Mouse (Mus musculus): ENCODE measurements around the gene 2610028H24Rik. TPM values are rescaled to one million over a fixed set of nuclear protein-coding genes. Genes with fewer than 3 reads are reported as not detected.
A peak's percentile ranks its signal among the peaks of the same experiment; 100 is the strongest.

The 2610028H24Rik gene
- polyA plus RNA-seq, 1 experiment from 2014 or later = not detected

DNA sequence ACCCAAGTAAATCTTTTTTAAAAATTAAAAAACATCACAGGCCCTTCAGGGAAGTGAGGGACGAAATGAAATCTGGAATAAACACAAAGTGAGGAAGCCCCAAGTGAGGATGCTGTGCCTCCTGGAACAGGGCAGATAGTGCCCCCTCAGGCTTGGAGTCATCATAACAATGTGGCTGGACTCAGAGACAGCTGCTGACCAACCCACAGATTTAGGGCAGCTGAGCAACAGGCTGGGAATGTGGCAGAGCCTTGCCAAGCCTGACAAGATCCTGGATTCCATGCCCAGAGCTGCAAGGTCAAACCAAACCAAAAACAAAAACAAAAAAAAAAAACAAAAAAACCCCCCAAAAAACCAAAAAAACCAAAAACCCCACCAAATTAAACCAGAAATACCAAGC is 12.4 kb downstream of the 2610028H24Rik start:
- no peaks in the 10 kb centered on the region for H3K27me3 ChIP-seq
- no peaks in the 10 kb centered on the region; the same call in 1 of the 2 replicates for H3K9me3 ChIP-seq
- H3K4me2 ChIP-seq (replicated peaks) = no peak overlapping the region
- no peak overlapping the region for H3K4me3 ChIP-seq
- H3K4me1 ChIP-seq = no peaks in the 10 kb centered on the region
- no peak overlapping the region for H3K9ac ChIP-seq (replicated peaks)
- ATAC-seq (ENCODE audit: low FRiP score, low read depth) = no peak
- WGBS = 91% methylated on average over 1 of the region's 1 CpGs
- H3K27ac ChIP-seq (replicated peaks) = no peak overlapping the region
- H3K36me3 ChIP-seq = peaks cover 21% of the 10 kb centered on the region; the same call in 1 of the 2 replicates

DNA sequence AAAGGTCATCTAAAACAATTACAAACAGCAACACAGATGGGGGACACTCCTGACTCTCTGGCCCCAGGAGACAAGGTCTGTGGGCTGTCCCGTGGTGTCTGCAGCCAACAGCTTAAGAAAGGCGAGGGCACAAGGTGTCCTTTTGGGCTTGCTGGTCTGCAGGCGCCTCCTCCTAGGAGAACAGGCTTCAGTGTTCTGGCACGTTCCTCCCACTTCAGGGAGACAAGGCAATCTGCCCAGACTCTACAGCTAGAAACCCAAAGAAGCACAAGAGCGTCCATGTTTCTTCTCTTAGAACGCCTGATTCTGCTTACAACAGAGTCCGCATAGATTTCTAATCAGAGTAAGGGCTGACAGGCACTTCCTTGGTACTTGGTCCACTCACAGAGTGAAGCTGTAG is 13.4 kb downstream of the 2610028H24Rik start:
- no peak overlapping the region for H3K4me3 ChIP-seq
- no peak overlapping the region for H3K27ac ChIP-seq (replicated peaks)
- no peaks in the 10 kb centered on the region; the same call in 1 of the 2 replicates for H3K9me3 ChIP-seq
- H3K4me2 ChIP-seq (replicated peaks) = no peak overlapping the region
- no peak for ATAC-seq (ENCODE audit: low FRiP score, low read depth)
- no peaks in the 10 kb centered on the region for H3K4me1 ChIP-seq
- H3K9ac ChIP-seq (replicated peaks) = no peak overlapping the region
- WGBS = 88% methylated on average over 7 of the region's 7 CpGs
- H3K27me3 ChIP-seq = no peaks in the 10 kb centered on the region
- peaks cover 21% of the 10 kb centered on the region; the same call in 1 of the 2 replicates for H3K36me3 ChIP-seq

DNA sequence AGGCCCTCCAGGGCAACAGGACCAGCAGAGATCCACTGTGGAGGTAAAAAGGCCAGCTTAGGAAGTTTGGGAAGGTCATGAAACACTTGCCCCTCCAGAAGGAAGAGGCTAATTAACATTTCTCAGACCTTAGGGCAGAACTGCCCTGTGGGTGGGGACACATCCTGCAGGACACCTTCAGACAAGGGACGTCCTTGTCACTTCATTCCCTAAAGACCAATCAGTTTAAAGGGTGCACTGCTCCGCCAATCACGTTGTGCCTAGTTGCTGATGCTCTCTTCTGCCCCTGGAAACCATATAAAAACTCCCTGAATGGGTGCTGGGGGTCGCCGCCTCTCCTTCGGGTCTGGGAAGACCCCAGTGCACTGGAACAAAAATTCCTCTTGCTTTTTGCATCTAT is 13.8 kb downstream of the 2610028H24Rik start:
- Histone ChIP-seq H3K4me2 (replicated peaks) (no peak overlapping the region), H3K36me3 (peaks cover 21% of the 10 kb centered on the region; the same call in 1 of the 2 replicates), H3K9ac (replicated peaks) (no peak overlapping the region), H3K9me3 (no peaks in the 10 kb centered on the region; the same call in 1 of the 2 replicates), H3K27ac (replicated peaks) (no peak overlapping the region), H3K4me1 (no peaks in the 10 kb centered on the region), H3K4me3 (no peak overlapping the region), H3K27me3 (no peaks in the 10 kb centered on the region)
- WGBS = 89% methylated on average over 6 of the region's 6 CpGs
- no peak for ATAC-seq (ENCODE audit: low FRiP score, low read depth)

- peaks cover 40% of the 10 kb centered on the region for H3K36me3 ChIP-seq
- H3K9me3 ChIP-seq = no peaks in the 10 kb centered on the region
- H3K9ac ChIP-seq (replicated peaks) = peak within 1 kb of the TSS; percentile 71
- peak within 1 kb of the TSS; percentile 57 for H3K4me3 ChIP-seq
- no peaks in the 10 kb centered on the region for H3K27me3 ChIP-seq
- H3K4me2 ChIP-seq (replicated peaks) = peak within 1 kb of the TSS; percentile 55
- H3K4me1 ChIP-seq = peaks cover 10% of the 10 kb centered on the region
- H3K27ac ChIP-seq (replicated peaks) = peak within 1 kb of the TSS; percentile 87
- 2% methylated on average over 55 of the region's 55 CpGs for WGBS
- peak; percentile 98 for ATAC-seq (ENCODE audit: low FRiP score, low read depth)
Observed at GRCm38 (mm10) chr10:76468203-76469162, 19.6 kb downstream of the 2610028H24Rik start, which contains the start of the genes Mcm3ap and Ybey. Gene Mcm3ap (plus strand): TSS chr10:76468927. Gene Ybey (minus strand): TSS chr10:76469114.

DNA sequence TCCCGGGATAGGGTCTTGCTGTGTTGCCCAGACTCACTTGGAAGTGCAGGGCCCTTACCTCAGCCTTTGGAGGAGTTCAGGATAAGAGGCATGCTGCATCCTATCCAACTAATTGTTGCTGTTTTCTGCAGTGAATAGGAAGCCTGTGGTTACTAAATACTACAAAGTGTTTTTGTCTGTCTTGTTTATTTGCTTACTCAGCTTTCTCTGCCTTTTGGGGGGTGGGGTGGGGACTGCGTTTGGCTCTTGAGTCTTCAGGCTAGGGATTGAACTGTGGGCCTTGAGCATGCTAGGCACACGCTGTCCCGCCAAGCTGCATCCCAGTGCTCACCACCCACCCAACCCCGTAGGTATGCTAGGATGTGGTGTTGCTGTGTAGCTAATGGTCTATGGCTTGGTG is 24.9 kb downstream of the 2610028H24Rik start:
- H3K36me3 ChIP-seq = peaks cover 76% of the 10 kb centered on the region
- H3K9me3 ChIP-seq = no peaks in the 10 kb centered on the region
- no peak overlapping the region for H3K4me2 ChIP-seq (replicated peaks)
- no peak overlapping the region; the same call in 1 of the 2 replicates for H3K9ac ChIP-seq (replicated peaks)
- 91% methylated on average over 5 of the region's 5 CpGs for WGBS
- H3K27me3 ChIP-seq = no peaks in the 10 kb centered on the region
- no peak overlapping the region for H3K4me3 ChIP-seq
- no peak overlapping the region for H3K27ac ChIP-seq (replicated peaks)
- ATAC-seq (ENCODE audit: low FRiP score, low read depth) = no peak
- peaks cover 8% of the 10 kb centered on the region for H3K4me1 ChIP-seq

GRCm38 (mm10) chr10:76480851-76481250 is 32.0 kb downstream of the 2610028H24Rik start:
- H3K36me3 ChIP-seq = peaks cover 97% of the 10 kb centered on the region
- ATAC-seq (ENCODE audit: low FRiP score, low read depth) = no peak
- 92% methylated on average over 13 of the region's 13 CpGs for WGBS
- no peak overlapping the region for H3K27ac ChIP-seq (replicated peaks)
- no peaks in the 10 kb centered on the region for H3K9me3 ChIP-seq
- no peaks in the 10 kb centered on the region for H3K4me1 ChIP-seq
- no peak overlapping the region for H3K4me3 ChIP-seq
- H3K27me3 ChIP-seq = no peaks in the 10 kb centered on the region
- H3K4me2 ChIP-seq (replicated peaks) = no peak overlapping the region
- no peak overlapping the region for H3K9ac ChIP-seq (replicated peaks)

GRCm38 (mm10) chr10:76481480-76481879 is 32.6 kb downstream of the 2610028H24Rik start:
- H3K9ac ChIP-seq (replicated peaks) = no peak overlapping the region
- H3K4me1 ChIP-seq = no peaks in the 10 kb centered on the region
- ATAC-seq (ENCODE audit: low FRiP score, low read depth) = no peak
- H3K27me3 ChIP-seq = no peaks in the 10 kb centered on the region
- peaks cover 97% of the 10 kb centered on the region for H3K36me3 ChIP-seq
- H3K4me3 ChIP-seq = no peak overlapping the region
- H3K9me3 ChIP-seq = no peaks in the 10 kb centered on the region
- no peak overlapping the region for H3K27ac ChIP-seq (replicated peaks)
- WGBS = 95% methylated on average over 6 of the region's 6 CpGs
- no peak overlapping the region for H3K4me2 ChIP-seq (replicated peaks)

DNA sequence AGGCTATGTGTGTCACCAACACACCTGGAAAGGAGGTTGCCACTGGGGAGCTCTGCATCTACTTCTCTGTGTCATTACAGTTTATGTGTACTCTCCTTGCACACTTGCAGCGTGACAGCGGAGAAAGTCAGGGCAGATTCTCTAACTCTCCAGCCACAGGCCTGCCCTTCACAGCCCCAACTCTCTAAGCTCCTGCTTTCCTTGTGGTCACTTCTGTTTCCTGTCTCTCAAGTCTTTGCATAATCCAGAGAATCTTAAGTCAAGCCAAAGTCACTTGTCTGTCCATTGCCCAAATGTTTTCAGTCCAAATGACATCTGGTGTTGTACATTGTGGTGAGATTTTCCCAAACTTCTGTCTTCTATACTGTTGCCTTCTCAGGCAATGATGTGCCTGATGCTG is 37.4 kb downstream of the 2610028H24Rik start:
- 95% methylated on average over 2 of the region's 2 CpGs for WGBS
- Histone ChIP-seq H3K4me1 (no peaks in the 10 kb centered on the region), H3K9ac (replicated peaks) (no peak overlapping the region), H3K9me3 (no peaks in the 10 kb centered on the region), H3K27ac (replicated peaks) (no peak overlapping the region), H3K27me3 (no peaks in the 10 kb centered on the region), H3K4me2 (replicated peaks) (no peak overlapping the region), H3K36me3 (peaks cover 98% of the 10 kb centered on the region), H3K4me3 (no peak overlapping the region)
- ATAC-seq (ENCODE audit: low FRiP score, low read depth) = no peak

GRCm38 (mm10) chr10:76488265-76488664 is 39.4 kb downstream of the 2610028H24Rik start:
- Histone ChIP-seq H3K9me3 (no peaks in the 10 kb centered on the region), H3K27me3 (no peaks in the 10 kb centered on the region), H3K9ac (replicated peaks) (no peak overlapping the region), H3K4me1 (no peaks in the 10 kb centered on the region), H3K27ac (replicated peaks) (no peak overlapping the region), H3K4me2 (replicated peaks) (no peak overlapping the region), H3K36me3 (peaks cover 94% of the 10 kb centered on the region), H3K4me3 (no peak overlapping the region)
- ATAC-seq (ENCODE audit: low FRiP score, low read depth) = no peak
- 98% methylated on average over 8 of the region's 8 CpGs for WGBS

DNA sequence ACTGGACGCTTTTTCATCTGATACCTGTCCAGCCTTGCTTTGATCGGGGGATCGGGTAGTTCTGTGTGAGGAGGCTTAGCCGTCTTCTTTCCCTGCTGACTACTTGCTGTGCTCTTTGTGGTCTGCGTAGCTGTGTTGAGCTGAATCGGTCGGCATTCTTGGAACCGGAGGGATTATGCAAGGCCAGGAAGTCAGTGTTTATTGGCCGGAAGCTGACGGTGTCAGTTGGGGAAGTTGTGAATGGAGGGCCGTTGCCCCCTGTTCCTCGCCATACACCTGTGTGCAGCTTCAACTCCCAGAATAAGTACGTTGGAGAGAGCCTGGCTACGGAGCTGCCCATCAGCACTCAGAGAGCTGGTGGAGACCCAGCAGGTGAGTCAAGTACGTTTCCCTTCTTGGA is 40.3 kb downstream of the 2610028H24Rik start:
- Histone ChIP-seq H3K4me3 (no peak overlapping the region), H3K9ac (replicated peaks) (no peak overlapping the region), H3K4me1 (no peaks in the 10 kb centered on the region), H3K4me2 (replicated peaks) (no peak overlapping the region), H3K27ac (replicated peaks) (no peak overlapping the region), H3K36me3 (peaks cover 94% of the 10 kb centered on the region), H3K27me3 (no peaks in the 10 kb centered on the region), H3K9me3 (no peaks in the 10 kb centered on the region)
- WGBS = 96% methylated on average over 15 of the region's 15 CpGs
- no peak for ATAC-seq (ENCODE audit: low FRiP score, low read depth)

DNA sequence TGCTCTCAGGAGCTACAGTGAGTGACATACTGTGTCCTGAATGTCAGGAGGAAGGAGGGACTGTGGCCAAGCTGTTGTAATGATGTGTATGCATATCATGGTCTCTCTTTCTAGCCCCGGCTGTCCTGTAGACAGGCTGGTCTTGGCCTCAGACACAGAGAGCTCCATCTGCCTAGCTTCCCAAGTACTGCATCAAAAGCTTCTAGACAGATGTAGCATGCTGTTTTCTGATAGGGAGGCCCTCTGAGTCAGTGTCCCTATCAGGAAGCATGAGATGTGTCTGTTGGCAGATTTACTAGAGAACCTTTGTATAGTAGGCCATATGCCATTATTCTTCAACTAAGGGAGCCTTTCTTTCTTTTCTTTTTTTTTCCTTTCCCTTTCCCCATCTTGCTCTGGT is 44.6 kb downstream of the 2610028H24Rik start:
- Histone ChIP-seq H3K27me3 (no peaks in the 10 kb centered on the region), H3K9ac (replicated peaks) (no peak overlapping the region), H3K4me1 (no peaks in the 10 kb centered on the region), H3K36me3 (peaks cover 87% of the 10 kb centered on the region), H3K4me3 (no peak overlapping the region), H3K4me2 (replicated peaks) (no peak overlapping the region), H3K27ac (replicated peaks) (no peak overlapping the region), H3K9me3 (no peaks in the 10 kb centered on the region)
- 76% methylated on average over 1 of the region's 1 CpGs for WGBS
- no peak for ATAC-seq (ENCODE audit: low FRiP score, low read depth)

GRCm38 (mm10) chr10:76495501-76495900 is 46.6 kb downstream of the 2610028H24Rik start:
- WGBS = 94% methylated on average over 6 of the region's 6 CpGs
- Histone ChIP-seq H3K27me3 (no peaks in the 10 kb centered on the region), H3K4me1 (no peaks in the 10 kb centered on the region), H3K4me3 (no peak overlapping the region), H3K9me3 (no peaks in the 10 kb centered on the region), H3K9ac (replicated peaks) (no peak overlapping the region), H3K36me3 (peaks cover 87% of the 10 kb centered on the region), H3K4me2 (replicated peaks) (no peak overlapping the region), H3K27ac (replicated peaks) (no peak overlapping the region)
- no peak for ATAC-seq (ENCODE audit: low FRiP score, low read depth)
